Mouse (Mus musculus): ENCODE measurements around the gene Fastkd2. TPM values are rescaled to one million over a fixed set of nuclear protein-coding genes. Genes with fewer than 3 reads are reported as not detected.

The Fastkd2 gene
- 45.3 and 46.0 TPM in 2 replicates for polyA plus RNA-seq (2015; fragmentation: Nextera tagmentation; extraction: Ambion mirVana)

- under 1% methylated on average over 31 of the region's 31 CpGs for WGBS
- peak within 1 kb of the TSS; percentile 65 for H3K4me3 ChIP-seq
- H3K27me3 ChIP-seq: no peaks in the 10 kb centered on the region
- no peak; the same call in 1 of the 2 replicates for ATAC-seq (replicated peaks; ENCODE audit: insufficient number of reproducible peaks, insufficient read depth, low FRiP score, low read depth)
- peak within 1 kb of the TSS; percentile 57 for H3K9ac ChIP-seq
- no peaks in the 10 kb centered on the region for H3K36me3 ChIP-seq
- H3K27ac ChIP-seq: no peak within 1 kb of the TSS
- peak within 1 kb of the TSS; percentile 64 for H3K4me2 ChIP-seq
- H3K9me3 ChIP-seq (replicated peaks): no peaks in the 10 kb centered on the region
- peaks cover 14% of the 10 kb centered on the region for H3K4me1 ChIP-seq (replicated peaks)
These were observed at the start of gene Fastkd2, which contains the start of gene Mdh1b for GRCm38 (mm10) chr1:63730240-63730771. Gene Fastkd2, plus strand, starts transcription at chr1:63730614. Gene Mdh1b, minus strand, starts transcription at chr1:63730318.

DNA sequence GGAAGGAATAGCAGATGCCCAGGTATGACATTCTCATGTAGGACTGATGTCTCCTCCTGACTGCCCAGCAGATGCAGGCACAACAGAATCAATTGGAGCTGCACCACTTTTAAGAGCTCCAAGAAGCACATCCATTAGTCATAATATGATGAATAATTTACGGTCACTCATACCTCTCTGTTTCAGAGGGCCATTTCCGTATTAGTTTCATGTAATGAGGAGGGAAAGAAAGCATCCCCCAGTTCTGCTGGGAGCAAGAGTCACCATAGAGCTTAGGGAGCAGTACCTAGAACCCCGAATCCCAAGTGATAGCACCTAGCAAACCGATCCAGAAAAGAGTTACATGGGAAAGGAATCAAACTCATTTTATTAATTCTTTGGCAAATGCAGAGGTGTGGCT lies 43.6 kb upstream of the Fastkd2 start, which contains the start of gene Dytn:
Gene Dytn (minus strand): TSS at position 101 of the 400 bp plus-strand sequence.
- no peaks in the 10 kb centered on the region for H3K36me3 ChIP-seq
- H3K27me3 ChIP-seq: no peaks in the 10 kb centered on the region
- no peak within 1 kb of the TSS for H3K9ac ChIP-seq
- ATAC-seq (replicated peaks; ENCODE audit: insufficient number of reproducible peaks, insufficient read depth, low FRiP score, low read depth): no peak
- no peak within 1 kb of the TSS for H3K27ac ChIP-seq
- no peaks in the 10 kb centered on the region for H3K9me3 ChIP-seq (replicated peaks)
- H3K4me2 ChIP-seq: no peak within 1 kb of the TSS
- H3K4me1 ChIP-seq (replicated peaks): no peaks in the 10 kb centered on the region
- H3K4me3 ChIP-seq: no peak within 1 kb of the TSS
- 74% methylated on average over 4 of the region's 4 CpGs for WGBS

DNA sequence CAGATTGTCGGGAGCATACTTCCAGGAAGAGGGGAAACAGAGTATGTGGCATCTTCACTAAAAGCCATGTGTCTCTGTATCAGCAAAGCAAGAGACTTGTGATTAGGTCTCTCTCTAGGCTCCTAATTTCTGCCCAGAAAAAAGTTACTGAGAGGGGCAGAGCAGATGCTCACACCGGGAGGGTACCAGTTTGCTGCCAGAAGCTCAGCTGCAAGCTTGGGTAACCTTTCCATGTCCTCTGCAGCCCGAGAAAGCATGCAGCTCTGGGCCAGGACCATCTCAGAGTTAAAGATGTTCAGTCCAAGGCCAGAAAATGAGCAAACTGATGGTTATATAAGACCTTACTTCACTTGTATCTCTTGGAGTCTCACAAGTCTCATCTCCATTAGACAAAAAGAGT lies 33.6 kb upstream of the Fastkd2 start:
- Histone ChIP-seq H3K4me2 (no peak overlapping the region), H3K9me3 (replicated peaks) (no peaks in the 10 kb centered on the region), H3K27me3 (no peaks in the 10 kb centered on the region), H3K9ac (no peak overlapping the region), H3K27ac (no peak overlapping the region), H3K36me3 (no peaks in the 10 kb centered on the region), H3K4me1 (replicated peaks) (no peaks in the 10 kb centered on the region), H3K4me3 (no peak overlapping the region)
- WGBS: 64% methylated on average over 3 of the region's 3 CpGs
- no peak for ATAC-seq (replicated peaks; ENCODE audit: insufficient number of reproducible peaks, insufficient read depth, low FRiP score, low read depth)

DNA sequence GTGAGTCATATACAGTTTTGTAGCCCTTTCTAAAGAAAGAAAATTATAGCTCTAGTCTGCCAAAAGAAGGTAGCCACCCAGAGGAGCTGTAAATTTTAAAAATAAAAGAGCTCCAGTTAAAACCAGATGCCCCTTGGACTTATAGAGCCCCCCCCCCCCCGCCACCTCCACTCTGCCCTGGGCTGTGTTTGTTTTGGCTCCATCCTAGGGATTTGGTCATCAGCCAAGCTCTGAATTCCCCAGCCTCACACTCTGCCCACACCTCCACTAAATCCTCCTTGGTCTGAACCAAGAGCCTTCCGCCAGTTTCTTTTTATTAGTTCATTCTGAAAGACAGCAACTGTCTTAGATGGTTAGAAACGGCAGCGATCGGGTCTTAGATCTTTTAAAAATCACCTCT lies 24.7 kb upstream of the Fastkd2 start:
- H3K27me3 ChIP-seq: no peaks in the 10 kb centered on the region
- H3K27ac ChIP-seq: no peak overlapping the region
- no peaks in the 10 kb centered on the region; the same call in 1 of the 2 replicates for H3K4me1 ChIP-seq (replicated peaks)
- 45% methylated on average over 5 of the region's 5 CpGs for WGBS
- H3K4me2 ChIP-seq: no peak overlapping the region
- H3K36me3 ChIP-seq: no peaks in the 10 kb centered on the region
- H3K9me3 ChIP-seq (replicated peaks): no peaks in the 10 kb centered on the region
- ATAC-seq (replicated peaks; ENCODE audit: insufficient number of reproducible peaks, insufficient read depth, low FRiP score, low read depth): 0 out of 2 replicates have a peak, but pooled peaks have one; percentile 53
- no peak overlapping the region for H3K9ac ChIP-seq
- H3K4me3 ChIP-seq: no peak overlapping the region

DNA sequence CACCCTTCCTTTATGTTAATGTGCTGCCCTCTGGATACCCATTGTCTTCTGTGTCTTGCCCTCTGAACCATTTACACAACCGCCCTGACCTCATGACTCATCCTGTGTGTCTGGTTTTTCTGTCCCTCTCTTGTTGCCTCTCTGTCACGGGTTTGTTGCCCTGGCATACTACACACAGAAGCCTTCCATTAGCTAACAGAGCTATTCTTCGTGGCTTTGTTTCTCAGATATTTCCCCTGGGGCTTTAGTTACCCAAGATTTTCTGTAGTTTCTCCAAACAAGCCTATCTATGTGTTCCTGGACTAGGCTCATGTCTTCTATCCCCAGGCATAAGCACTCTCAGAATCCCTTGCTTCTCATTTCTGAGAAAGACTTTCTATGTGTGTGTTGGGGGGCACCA lies 21.5 kb upstream of the Fastkd2 start:
- no peak overlapping the region for H3K9ac ChIP-seq
- H3K27ac ChIP-seq: no peak overlapping the region
- no peaks in the 10 kb centered on the region for H3K36me3 ChIP-seq
- no peaks in the 10 kb centered on the region; the same call in 1 of the 2 replicates for H3K4me1 ChIP-seq (replicated peaks)
- H3K27me3 ChIP-seq: no peaks in the 10 kb centered on the region
- H3K9me3 ChIP-seq (replicated peaks): no peaks in the 10 kb centered on the region
- H3K4me2 ChIP-seq: no peak overlapping the region
- ATAC-seq (replicated peaks; ENCODE audit: insufficient number of reproducible peaks, insufficient read depth, low FRiP score, low read depth): no peak
- 65% methylated on average over 3 of the region's 3 CpGs for WGBS
- no peak overlapping the region for H3K4me3 ChIP-seq

DNA sequence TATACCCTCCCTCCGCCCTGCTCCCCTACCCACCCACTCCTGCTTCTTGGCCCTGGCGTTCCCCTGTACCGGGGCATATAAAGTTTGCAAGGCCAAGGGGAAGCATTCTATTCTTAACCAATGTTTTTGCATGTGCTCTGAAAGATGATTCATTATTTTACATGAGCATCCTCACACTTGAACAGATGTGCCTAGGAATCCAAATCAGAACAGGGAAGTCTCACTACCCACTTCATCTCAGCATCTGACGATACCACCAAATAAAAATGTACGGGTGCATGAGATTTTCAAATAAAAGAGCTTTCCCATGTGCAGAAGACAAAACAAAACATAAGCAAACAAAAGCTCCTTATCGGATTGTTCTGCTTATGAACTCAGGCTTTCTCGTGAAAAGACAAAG lies 10.3 kb upstream of the Fastkd2 start:
- H3K27me3 ChIP-seq: no peaks in the 10 kb centered on the region; the same call in 1 of the 2 replicates
- H3K4me1 ChIP-seq (replicated peaks): no peaks in the 10 kb centered on the region
- no peak overlapping the region for H3K4me3 ChIP-seq
- H3K4me2 ChIP-seq: no peak overlapping the region
- H3K9me3 ChIP-seq (replicated peaks): no peaks in the 10 kb centered on the region
- 79% methylated on average over 7 of the region's 7 CpGs for WGBS
- no peak overlapping the region for H3K27ac ChIP-seq
- no peaks in the 10 kb centered on the region for H3K36me3 ChIP-seq
- ATAC-seq (replicated peaks; ENCODE audit: insufficient number of reproducible peaks, insufficient read depth, low FRiP score, low read depth): no peak
- no peak overlapping the region for H3K9ac ChIP-seq

DNA sequence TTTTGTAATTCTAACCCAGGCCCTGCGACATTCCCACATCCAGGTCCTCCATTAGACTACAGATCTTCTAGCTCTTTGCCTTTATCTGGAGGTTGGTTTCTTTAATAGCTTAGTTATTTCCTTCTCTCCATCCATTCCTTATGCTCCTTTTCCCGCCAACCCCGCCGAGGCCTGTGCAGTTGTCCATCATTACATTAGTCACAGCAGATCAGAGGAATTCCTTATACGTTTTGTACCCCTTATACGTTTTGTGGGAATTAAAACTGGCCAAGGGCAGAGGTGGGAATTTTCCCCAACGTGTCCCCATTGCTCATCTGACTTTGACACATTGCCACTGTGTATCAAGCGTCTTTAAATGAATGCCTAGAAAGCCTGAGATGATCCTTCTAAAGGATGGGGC lies 618 bp upstream of the Fastkd2 start:
- no peak overlapping the region for H3K27ac ChIP-seq
- H3K27me3 ChIP-seq: no peaks in the 10 kb centered on the region
- no peaks in the 10 kb centered on the region for H3K36me3 ChIP-seq
- ATAC-seq (replicated peaks; ENCODE audit: insufficient number of reproducible peaks, insufficient read depth, low FRiP score, low read depth): no peak
- H3K4me1 ChIP-seq (replicated peaks): peaks cover 14% of the 10 kb centered on the region
- WGBS: 48% methylated on average over 8 of the region's 8 CpGs
- peak overlapping the region; percentile 64 for H3K4me2 ChIP-seq
- peak overlapping the region; percentile 65 for H3K4me3 ChIP-seq
- H3K9me3 ChIP-seq (replicated peaks): no peaks in the 10 kb centered on the region
- peak overlapping the region; percentile 57 for H3K9ac ChIP-seq

DNA sequence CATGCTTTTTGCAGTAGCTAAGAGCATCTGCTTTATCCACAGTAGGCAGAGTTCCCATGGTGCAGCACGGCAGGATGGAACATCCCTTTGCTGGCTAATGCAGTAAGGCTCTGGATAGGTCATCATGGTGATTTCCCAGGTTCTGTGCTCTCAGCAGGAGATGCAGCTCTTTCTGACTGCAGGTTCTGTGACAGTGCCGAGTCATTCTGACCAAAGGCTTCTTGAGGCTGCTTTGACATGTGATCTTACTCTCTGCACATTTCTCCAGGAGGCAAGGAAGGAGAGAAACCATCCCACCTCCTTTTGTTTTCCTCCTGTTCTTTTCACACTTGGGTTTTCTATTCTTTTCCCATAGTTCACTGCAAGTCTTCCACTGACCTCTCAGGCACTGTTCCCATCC lies 25.6 kb downstream of the Fastkd2 start:
- Histone ChIP-seq H3K36me3 (peaks cover 6% of the 10 kb centered on the region), H3K27ac (no peak overlapping the region), H3K9ac (no peak overlapping the region), H3K27me3 (no peaks in the 10 kb centered on the region), H3K9me3 (replicated peaks) (no peaks in the 10 kb centered on the region), H3K4me2 (no peak overlapping the region), H3K4me1 (replicated peaks) (no peaks in the 10 kb centered on the region), H3K4me3 (no peak overlapping the region)
- 46% methylated on average over 2 of the region's 2 CpGs for WGBS
- ATAC-seq (replicated peaks; ENCODE audit: insufficient number of reproducible peaks, insufficient read depth, low FRiP score, low read depth): no peak

GRCm38 (mm10) chr1:63763212-63763694 lies 32.8 kb downstream of the Fastkd2 start:
- no peaks in the 10 kb centered on the region for H3K36me3 ChIP-seq
- H3K4me1 ChIP-seq (replicated peaks): 0 out of 2 replicates have a peak, but pooled peaks cover 2% of the 10 kb centered on the region
- H3K27ac ChIP-seq: peak overlapping the region; percentile 9; the same call in 1 of the 2 replicates
- no peak overlapping the region for H3K4me2 ChIP-seq
- H3K27me3 ChIP-seq: no peaks in the 10 kb centered on the region
- H3K4me3 ChIP-seq: no peak overlapping the region
- H3K9ac ChIP-seq: no peak overlapping the region
- 16% methylated on average over 3 of the region's 3 CpGs for WGBS
- no peaks in the 10 kb centered on the region for H3K9me3 ChIP-seq (replicated peaks)
- ATAC-seq (replicated peaks; ENCODE audit: insufficient number of reproducible peaks, insufficient read depth, low FRiP score, low read depth): no peak; the same call in 1 of the 2 replicates

DNA sequence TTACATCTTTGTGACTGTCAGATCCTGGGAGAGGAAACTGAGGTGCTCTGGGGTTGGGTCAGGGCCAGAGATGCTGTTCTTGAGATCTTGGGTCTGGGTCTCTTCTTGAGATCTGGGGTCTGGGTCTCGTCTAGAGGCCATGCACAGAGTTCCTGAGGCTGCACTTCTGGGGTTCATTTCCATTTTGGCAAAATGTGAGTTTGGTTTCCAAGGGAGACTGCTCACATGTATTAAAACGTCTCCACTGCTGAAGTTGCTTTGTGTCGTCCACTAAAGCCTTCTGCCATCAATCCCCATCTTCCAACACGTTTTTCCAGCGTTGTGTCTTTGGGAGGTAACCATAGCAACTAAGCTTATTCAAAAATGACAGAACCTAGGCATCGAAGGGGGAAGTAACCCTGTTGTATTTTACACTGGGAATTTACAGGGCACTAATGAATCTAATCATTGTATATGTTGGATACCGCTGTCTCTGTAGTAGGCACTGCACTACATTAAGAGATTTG lies 33.5 kb downstream of the Fastkd2 start:
- no peak for ATAC-seq (replicated peaks; ENCODE audit: insufficient number of reproducible peaks, insufficient read depth, low FRiP score, low read depth)
- no peaks in the 10 kb centered on the region for H3K9me3 ChIP-seq (replicated peaks)
- no peak overlapping the region for H3K4me3 ChIP-seq
- H3K4me2 ChIP-seq: no peak overlapping the region
- H3K9ac ChIP-seq: no peak overlapping the region
- no peaks in the 10 kb centered on the region for H3K36me3 ChIP-seq
- no peaks in the 10 kb centered on the region; the same call in 1 of the 2 replicates for H3K27me3 ChIP-seq
- peak overlapping the region; percentile 9; the same call in 1 of the 2 replicates for H3K27ac ChIP-seq
- H3K4me1 ChIP-seq (replicated peaks): 0 out of 2 replicates have a peak, but pooled peaks cover 2% of the 10 kb centered on the region
- WGBS: 47% methylated on average over 7 of the region's 7 CpGs

GRCm38 (mm10) chr1:63764395-63764794 lies 34.0 kb downstream of the Fastkd2 start:
- no peak overlapping the region for H3K27ac ChIP-seq
- ATAC-seq (replicated peaks; ENCODE audit: insufficient number of reproducible peaks, insufficient read depth, low FRiP score, low read depth): no peak
- no peaks in the 10 kb centered on the region for H3K9me3 ChIP-seq (replicated peaks)
- 76% methylated on average over 7 of the region's 7 CpGs for WGBS
- no peaks in the 10 kb centered on the region; the same call in 1 of the 2 replicates for H3K27me3 ChIP-seq
- no peaks in the 10 kb centered on the region for H3K36me3 ChIP-seq
- H3K4me1 ChIP-seq (replicated peaks): 0 out of 2 replicates have a peak, but pooled peaks cover 2% of the 10 kb centered on the region
- H3K4me3 ChIP-seq: no peak overlapping the region
- no peak overlapping the region for H3K9ac ChIP-seq
- no peak overlapping the region for H3K4me2 ChIP-seq

Measured in heart, embryonic 15.5 days (tissue).